Mouse (Mus musculus) embryonic fibroblast, embryonic 13.5 days (primary cell): ENCODE measurements around the gene Ntm.

Experiments
- CTCF ChIP-seq: IDR thresholded peaks from 2 replicates; pipeline ENCODE4 v1.5.1; 2011; ENCODE audit warnings: mild to moderate bottlenecking, control low read depth, low read length, moderate library complexity, borderline replicate concordance; ENCODE audit not compliant: insufficient read depth
- POLR2A ChIP-seq: IDR thresholded peaks from 2 replicates; pipeline ENCODE4 v1.6.1; 2011; ENCODE audit warnings: low read depth, mild to moderate bottlenecking, control low read depth, low read length, moderate library complexity

GRCm38 (mm10) chr9:29576051-29576533, 386.8 kb downstream of the Ntm start:
- TF ChIP-seq CTCF (no peak), POLR2A (no peak)
